Mouse (Mus musculus) embryonic fibroblast, embryonic 13.5 days (primary cell): ENCODE results near the gene Fes.

ENCODE experiments used
- CTCF ChIP-seq: IDR thresholded peaks from 2 replicates; pipeline ENCODE4 v1.5.1; 2011; ENCODE audit warnings: mild to moderate bottlenecking, control low read depth, low read length, moderate library complexity, borderline replicate concordance; ENCODE audit not compliant: insufficient read depth
- POLR2A ChIP-seq: IDR thresholded peaks from 2 replicates; pipeline ENCODE4 v1.6.1; 2011; ENCODE audit warnings: low read depth, mild to moderate bottlenecking, control low read depth, low read length, moderate library complexity

DNA sequence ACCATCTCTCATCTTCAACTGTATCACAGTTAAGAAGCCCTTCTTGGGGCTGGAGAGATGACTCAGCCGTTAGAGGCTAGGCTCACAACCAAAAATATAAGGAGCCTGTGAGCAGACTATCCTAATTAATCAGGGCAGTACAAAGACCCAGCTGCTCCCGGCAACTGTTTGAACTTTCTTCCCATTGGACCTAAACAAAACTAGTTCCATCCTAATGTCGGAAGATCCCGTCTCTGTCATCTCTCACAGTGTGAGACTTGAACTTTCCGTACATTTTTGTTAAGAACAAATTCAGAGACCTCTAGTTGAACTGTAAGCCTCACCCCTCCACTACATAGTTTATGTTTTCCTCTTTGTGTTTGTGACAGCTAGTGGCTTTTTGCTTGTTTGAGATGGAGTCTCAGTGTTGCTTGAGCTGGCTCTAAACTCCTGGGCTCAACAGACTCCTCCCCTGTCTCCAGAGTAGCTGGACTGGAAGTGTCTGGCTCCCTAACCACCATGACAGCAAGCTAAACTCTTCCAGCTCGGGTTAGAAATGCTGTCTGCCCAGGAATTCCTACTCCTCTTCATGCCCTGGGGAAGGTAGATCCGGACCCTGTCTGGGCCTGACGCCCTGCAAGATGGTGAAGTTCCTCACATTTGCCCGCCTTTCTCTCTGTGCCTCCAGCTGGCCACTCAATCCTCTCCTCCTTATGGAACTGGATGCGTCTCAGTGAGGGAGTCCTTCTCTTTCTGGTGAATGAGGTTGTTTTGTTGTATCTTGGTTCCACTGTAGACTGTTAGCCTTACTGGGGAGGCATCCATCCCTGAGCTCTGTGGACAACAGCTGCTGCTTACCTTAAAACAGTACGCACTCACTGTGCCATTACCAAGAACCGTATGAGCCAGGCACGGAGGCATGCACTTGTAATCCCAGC, 39.8 kb downstream of the Fes start:
- TF ChIP-seq CTCF (no peak), POLR2A (no peak)
